Mouse (Mus musculus) hindbrain, embryonic 14.5 days (tissue): ENCODE results near the gene Cdca7l. TPM values are rescaled to one million over a fixed set of nuclear protein-coding genes. Genes with fewer than 3 reads are reported as not detected.
A peak's percentile ranks its signal among the peaks of the same experiment; 100 is the strongest.

Experiments used
- ATAC-seq: fragments of 200-750 bp; cut with Nextera tagmentation; 2 replicates; pipeline ENCODE4 v1.8.0; 2017; ENCODE audit warnings: moderate number of reproducible peaks, mild to moderate bottlenecking, moderate TSS enrichment, moderate library complexity; ENCODE audit not compliant: low FRiP score
- DNase-seq: peaks from one replicate; pipeline ENCODE4 v3.0.0-alpha.2; 2015; ENCODE audit warnings: low spot score
- H3K27ac ChIP-seq: fragments of 300-500 bp; sonication (generic); 2 replicates; pipeline ENCODE4 v1.5.1; 2014; ENCODE audit warnings: mild to moderate bottlenecking, moderate library complexity
- H3K27me3 ChIP-seq: fragments of 300-500 bp; sonication (generic); 2 replicates; pipeline ENCODE4 v1.6.1; 2014; ENCODE audit warnings: mild to moderate bottlenecking, low read length, mixed read lengths; ENCODE audit not compliant: control insufficient read depth, insufficient read depth
- H3K36me3 ChIP-seq: fragments of 300-500 bp; sonication (generic); replicated peaks from 2 replicates; pipeline ENCODE4 v1.6.1; 2014; ENCODE audit not compliant: control insufficient read depth, insufficient read depth
- H3K4me1 ChIP-seq: fragments of 300-500 bp; sonication (generic); replicated peaks from 2 replicates; pipeline ENCODE4 v1.6.1; 2014; ENCODE audit warnings: antibody characterized with exemption, low read length, mixed read lengths; ENCODE audit not compliant: control insufficient read depth, insufficient read depth
- H3K4me2 ChIP-seq: fragments of 300-500 bp; sonication (generic); replicated peaks from 2 replicates; pipeline ENCODE4 v1.6.1; 2014; ENCODE audit warnings: mild to moderate bottlenecking, moderate library complexity
- H3K4me3 ChIP-seq: fragments of 300-500 bp; sonication (generic); replicated peaks from 2 replicates; pipeline ENCODE4 v1.5.1; 2014; ENCODE audit warnings: mild to moderate bottlenecking, low read length
- H3K9ac ChIP-seq: fragments of 300-500 bp; sonication (generic); 2 replicates; pipeline ENCODE4 v1.6.1; 2014
- H3K9me3 ChIP-seq: fragments of 300-500 bp; sonication (generic); 2 replicates; pipeline ENCODE4 v1.6.1; 2016; ENCODE audit warnings: low read length; ENCODE audit not compliant: control insufficient read depth
- WGBS: fragments of 180-500 bp; shearing (Covaris S2); extraction: QIAGEN DNeasy Blood & Tissue Kit; methylation state at CpG from one replicate; pipeline ENCODE4 v1.1.7; 2014; 5-methylcytosine and 5-hydroxymethylcytosine counted together
- polyA plus RNA-seq: library from polyadenylated mRNA; unstranded; fragments of >200 nt; fragmentation: Nextera tagmentation; extraction: Ambion mirVana; gene quantifications from 2 replicates; pipeline ENCODE4 v1.2.1, GENCODE M21; 2014

Gene Cdca7l
- polyA plus RNA-seq, 1 experiment from 2014 or later, result 4.9 TPM

GRCm38 (mm10) chr12:117806007-117806451, 1.9 kb downstream of the Cdca7l start:
- DNase-seq (peak; percentile 59), ATAC-seq (peak; percentile 28; the same call in 1 of the 2 replicates)
- no peaks in the 10 kb centered on the region for H3K36me3 ChIP-seq
- H3K27ac ChIP-seq, result 0 out of 2 replicates have a peak overlapping the region, but pooled peaks have one; percentile 1
- H3K4me1 ChIP-seq, result peaks cover 39% of the 10 kb centered on the region
- H3K9me3 ChIP-seq, result no peaks in the 10 kb centered on the region
- H3K4me2 ChIP-seq, result peak overlapping the region; percentile 39
- 0 out of 2 replicates have a peak overlapping the region, but pooled peaks have one; percentile 3 for H3K9ac ChIP-seq
- 18% methylated on average over 12 of the region's 12 CpGs for WGBS
- H3K27me3 ChIP-seq, result peaks cover 8% of the 10 kb centered on the region
- no peak overlapping the region for H3K4me3 ChIP-seq

- Histone ChIP-seq H3K27ac (0 out of 2 replicates have a peak overlapping the region, but pooled peaks have one; percentile 1), H3K4me1 (peaks cover 39% of the 10 kb centered on the region), H3K36me3 (no peaks in the 10 kb centered on the region), H3K27me3 (peaks cover 11% of the 10 kb centered on the region), H3K4me3 (no peak overlapping the region), H3K4me2 (peak overlapping the region; percentile 39), H3K9me3 (no peaks in the 10 kb centered on the region), H3K9ac (0 out of 2 replicates have a peak overlapping the region, but pooled peaks have one; percentile 3)
- DNase-seq, result no peak
- 40% methylated on average over 4 of the region's 4 CpGs for WGBS
- no peak for ATAC-seq
Measured at GRCm38 (mm10) chr12:117806470-117806869, 2.4 kb downstream of the Cdca7l start.

- Histone ChIP-seq H3K4me1 (peaks cover 39% of the 10 kb centered on the region), H3K9me3 (no peaks in the 10 kb centered on the region), H3K4me3 (no peak overlapping the region), H3K4me2 (peak overlapping the region; percentile 31), H3K9ac (peak overlapping the region; percentile 8; the same call in 1 of the 2 replicates), H3K27ac (peak overlapping the region; percentile 1; the same call in 1 of the 2 replicates), H3K36me3 (no peaks in the 10 kb centered on the region), H3K27me3 (peaks cover 15% of the 10 kb centered on the region)
- ATAC-seq (no peak), DNase-seq (no peak)
- WGBS, result 28% methylated on average over 12 of the region's 12 CpGs
Measured at GRCm38 (mm10) chr12:117807637-117808036, 3.5 kb downstream of the Cdca7l start.

- 21% methylated on average over 17 of the region's 17 CpGs for WGBS
- peaks cover 39% of the 10 kb centered on the region for H3K4me1 ChIP-seq
- H3K9ac ChIP-seq, result no peak overlapping the region; the same call in 1 of the 2 replicates
- no peaks in the 10 kb centered on the region for H3K36me3 ChIP-seq
- H3K27ac ChIP-seq, result peak overlapping the region; percentile 53
- DNase-seq (peak; percentile 56), ATAC-seq (0 out of 2 replicates have a peak, but pooled peaks have one; percentile 5)
- peak overlapping the region; percentile 44 for H3K4me2 ChIP-seq
- peaks cover 15% of the 10 kb centered on the region for H3K27me3 ChIP-seq
- peak overlapping the region; percentile 19; the same call in 1 of the 2 replicates for H3K4me3 ChIP-seq
- no peaks in the 10 kb centered on the region for H3K9me3 ChIP-seq
Measured at GRCm38 (mm10) chr12:117808355-117809326, 4.6 kb downstream of the Cdca7l start.

GRCm38 (mm10) chr12:117809327-117810017, 5.4 kb downstream of the Cdca7l start:
- Histone ChIP-seq H3K27me3 (peaks cover 19% of the 10 kb centered on the region), H3K4me1 (peaks cover 39% of the 10 kb centered on the region), H3K27ac (peak overlapping the region; percentile 49; the same call in 1 of the 2 replicates), H3K9ac (no peak overlapping the region), H3K36me3 (no peaks in the 10 kb centered on the region), H3K4me3 (no peak overlapping the region), H3K9me3 (no peaks in the 10 kb centered on the region), H3K4me2 (0 out of 2 replicates have a peak overlapping the region, but pooled peaks have one; percentile 9)
- no peak for DNase-seq
- WGBS, result 21% methylated on average over 10 of the region's 10 CpGs
- ATAC-seq, result peak; percentile 63

- 34% methylated on average over 11 of the region's 11 CpGs for WGBS
- Histone ChIP-seq H3K4me3 (no peak overlapping the region), H3K27me3 (peaks cover 24% of the 10 kb centered on the region), H3K4me1 (peaks cover 39% of the 10 kb centered on the region), H3K9me3 (no peaks in the 10 kb centered on the region), H3K4me2 (no peak overlapping the region), H3K9ac (no peak overlapping the region), H3K27ac (peak overlapping the region; percentile 49), H3K36me3 (no peaks in the 10 kb centered on the region)
- no peak for DNase-seq
- ATAC-seq, result peak; percentile 31
Measured at GRCm38 (mm10) chr12:117810074-117810473, 6.0 kb downstream of the Cdca7l start.

GRCm38 (mm10) chr12:117820138-117820858, 16.2 kb downstream of the Cdca7l start:
- 58% methylated on average over 4 of the region's 4 CpGs for WGBS
- no peak overlapping the region for H3K9ac ChIP-seq
- H3K36me3 ChIP-seq, result no peaks in the 10 kb centered on the region
- no peak overlapping the region for H3K4me2 ChIP-seq
- H3K27ac ChIP-seq, result no peak overlapping the region
- no peak overlapping the region for H3K4me3 ChIP-seq
- DNase-seq, result peak; percentile 78
- H3K9me3 ChIP-seq, result no peaks in the 10 kb centered on the region
- no peak for ATAC-seq
- H3K27me3 ChIP-seq, result peaks cover 32% of the 10 kb centered on the region; the same call in 1 of the 2 replicates
- no peaks in the 10 kb centered on the region for H3K4me1 ChIP-seq

GRCm38 (mm10) chr12:117820859-117821221, 16.8 kb downstream of the Cdca7l start:
- Histone ChIP-seq H3K4me1 (no peaks in the 10 kb centered on the region), H3K4me3 (no peak overlapping the region), H3K4me2 (no peak overlapping the region), H3K27ac (no peak overlapping the region), H3K36me3 (no peaks in the 10 kb centered on the region), H3K27me3 (peaks cover 32% of the 10 kb centered on the region; the same call in 1 of the 2 replicates), H3K9me3 (no peaks in the 10 kb centered on the region), H3K9ac (no peak overlapping the region)
- DNase-seq (no peak), ATAC-seq (no peak)
